Mouse (Mus musculus): Measurements from ENCODE around the gene Ppp2r5d. TPM values are rescaled to one million over a fixed set of nuclear protein-coding genes. Genes with fewer than 3 reads are reported as not detected.

Gene Ppp2r5d
- polyA plus RNA-seq, 3 experiments from 2014 or later: 23.2 to 25.5 (median 23.5) TPM

GRCm38 (mm10) chr17:46644152-46644805 is 60.6 kb downstream of the Ppp2r5d start:
- no peak for ATAC-seq

- no peak for ATAC-seq
These were observed 62.9 kb downstream of the Ppp2r5d start for GRCm38 (mm10) chr17:46642060-46642459.

GRCm38 (mm10) chr17:46639929-46640328 is 65.0 kb downstream of the Ppp2r5d start:
- no peak for ATAC-seq

GRCm38 (mm10) chr17:46636831-46637523 is 67.9 kb downstream of the Ppp2r5d start:
- peak; percentile 48 for ATAC-seq

Other genes with a start within 250 kb of the Ppp2r5d start
- 1 to 10 TPM in 1 of 3 experiments, under 1 TPM in 2; 0.57 to 1.2 (median 0.58) TPM for gene Ttbk1, start 217.4 kb downstream of the Ppp2r5d start, polyA plus RNA-seq (2017; shearing (Covaris generic))
- gene Dnph1, start 208.4 kb downstream of the Ppp2r5d start, polyA plus RNA-seq (2017; shearing (Covaris generic)): 10 to 100 TPM in 1 of 3 experiments, 1 to 10 TPM in 2; 4.6 to 17.6 (median 6.8) TPM
- gene Cul9, start 158.7 kb downstream of the Ppp2r5d start, polyA plus RNA-seq (2017; shearing (Covaris generic)): 1 to 10 TPM in 2 of 3 experiments, under 1 TPM in 1; 0.78 to 7.5 (median 3.1) TPM
- gene Srf, start 148.9 kb downstream of the Ppp2r5d start, polyA plus RNA-seq (2017; shearing (Covaris generic)): 10 to 100 TPM in 1 of 3 experiments, 1 to 10 TPM in 2; 4.8 to 15.7 (median 7.7) TPM
- gene Ptk7, start 75.6 kb downstream of the Ppp2r5d start, polyA plus RNA-seq (2017; shearing (Covaris generic)): not detected
- gene Klc4, start 59.1 kb downstream of the Ppp2r5d start, polyA plus RNA-seq (2017; shearing (Covaris generic)): 10 to 100 TPM in 1 of 3 experiments, 1 to 10 TPM in 2; 7.6 to 10.1 (median 9.1) TPM
- 10 to 100 TPM; 59.1 to 81.9 (median 60.2) TPM for gene Mrpl2, start 58.9 kb downstream of the Ppp2r5d start, polyA plus RNA-seq (2017; shearing (Covaris generic))
- gene Cul7, start 54.8 kb downstream of the Ppp2r5d start, polyA plus RNA-seq (2017; shearing (Covaris generic)): 1 to 10 TPM; 1.7 to 4.1 (median 2.5) TPM
- gene Rrp36, start 30.8 kb downstream of the Ppp2r5d start, polyA plus RNA-seq (2017; shearing (Covaris generic)): 10 to 100 TPM; 47.3 to 50.7 (median 47.7) TPM
- gene Mea1, start 26.3 kb downstream of the Ppp2r5d start, polyA plus RNA-seq (2017; shearing (Covaris generic)): 100 to 1,000 TPM; 162 to 181 (median 163) TPM
- 10 to 100 TPM; 20.7 to 22.4 (median 21.7) TPM for gene Klhdc3, start 24.2 kb downstream of the Ppp2r5d start, polyA plus RNA-seq (2017; shearing (Covaris generic))
- 1 to 10 TPM; 3.1 to 4.8 (median 4.6) TPM for gene Pex6, start 6.4 kb upstream of the Ppp2r5d start, polyA plus RNA-seq (2017; shearing (Covaris generic))
- 1 to 10 TPM in 1 of 3 experiments, under 1 TPM in 2; 0.40 to 2.3 (median 0.72) TPM for gene Gnmt, start 24.1 kb upstream of the Ppp2r5d start, polyA plus RNA-seq (2017; shearing (Covaris generic))
- gene Cnpy3, start 47.1 kb upstream of the Ppp2r5d start, polyA plus RNA-seq (2017; shearing (Covaris generic)): 10 to 100 TPM; 19.1 to 36.3 (median 27.8) TPM
- under 1 TPM in 2 of 3 experiments, not detected in 1; 0.44 to 0.47 TPM for gene Ptcra, start 58.6 kb upstream of the Ppp2r5d start, polyA plus RNA-seq (2017; shearing (Covaris generic))
- 10 to 100 TPM; 16.4 to 17.9 (median 17.3) TPM for gene 2310039H08Rik, start 67.5 kb upstream of the Ppp2r5d start, polyA plus RNA-seq (2017; shearing (Covaris generic))
- gene Rpl7l1, start 77.6 kb upstream of the Ppp2r5d start, polyA plus RNA-seq (2017; shearing (Covaris generic)): 100 to 1,000 TPM; 120 to 149 (median 139) TPM
- gene Bicral, start 153.4 kb upstream of the Ppp2r5d start, polyA plus RNA-seq (2017; shearing (Covaris generic)): 1 to 10 TPM; 7.6 to 9.2 (median 9.1) TPM
- 10 to 100 TPM in 1 of 3 experiments, 1 to 10 TPM in 2; 9.6 to 10.5 (median 9.9) TPM for gene Tbcc, start 185.6 kb upstream of the Ppp2r5d start, polyA plus RNA-seq (2017; shearing (Covaris generic))
- gene Prph2, start 205.3 kb upstream of the Ppp2r5d start, polyA plus RNA-seq (2017; shearing (Covaris generic)): not detected

Data from inflammation-experienced regulatory T-cells, adult 6 months (primary cell).